Mouse (Mus musculus) adrenal gland, postnatal 10 days (tissue): ENCODE results near the gene Rnf225. TPM values are rescaled to one million over a fixed set of nuclear protein-coding genes. Genes with fewer than 3 reads are reported as not detected.
A peak's percentile ranks its signal among the peaks of the same experiment; 100 is the strongest.
"Not testable (repeated sequence)": the region's sequence is repeated elsewhere in the genome, so short reads cannot be mapped to it uniquely, and the experiment has no call there.

ENCODE experiments used
- DNase-seq: peaks from one replicate; pipeline ENCODE4 v3.0.0; 2021; ENCODE audit warnings: mixed read lengths
- total RNA-seq, 2 experiments: library from RNA; stranded (reverse); gene quantifications; 2 replicates each; pipeline ENCODE4 v1.2.3; 2021

The Rnf225 gene
- total RNA-seq, 2 experiments from 2014 or later: 0.36 to 0.54 TPM

DNA sequence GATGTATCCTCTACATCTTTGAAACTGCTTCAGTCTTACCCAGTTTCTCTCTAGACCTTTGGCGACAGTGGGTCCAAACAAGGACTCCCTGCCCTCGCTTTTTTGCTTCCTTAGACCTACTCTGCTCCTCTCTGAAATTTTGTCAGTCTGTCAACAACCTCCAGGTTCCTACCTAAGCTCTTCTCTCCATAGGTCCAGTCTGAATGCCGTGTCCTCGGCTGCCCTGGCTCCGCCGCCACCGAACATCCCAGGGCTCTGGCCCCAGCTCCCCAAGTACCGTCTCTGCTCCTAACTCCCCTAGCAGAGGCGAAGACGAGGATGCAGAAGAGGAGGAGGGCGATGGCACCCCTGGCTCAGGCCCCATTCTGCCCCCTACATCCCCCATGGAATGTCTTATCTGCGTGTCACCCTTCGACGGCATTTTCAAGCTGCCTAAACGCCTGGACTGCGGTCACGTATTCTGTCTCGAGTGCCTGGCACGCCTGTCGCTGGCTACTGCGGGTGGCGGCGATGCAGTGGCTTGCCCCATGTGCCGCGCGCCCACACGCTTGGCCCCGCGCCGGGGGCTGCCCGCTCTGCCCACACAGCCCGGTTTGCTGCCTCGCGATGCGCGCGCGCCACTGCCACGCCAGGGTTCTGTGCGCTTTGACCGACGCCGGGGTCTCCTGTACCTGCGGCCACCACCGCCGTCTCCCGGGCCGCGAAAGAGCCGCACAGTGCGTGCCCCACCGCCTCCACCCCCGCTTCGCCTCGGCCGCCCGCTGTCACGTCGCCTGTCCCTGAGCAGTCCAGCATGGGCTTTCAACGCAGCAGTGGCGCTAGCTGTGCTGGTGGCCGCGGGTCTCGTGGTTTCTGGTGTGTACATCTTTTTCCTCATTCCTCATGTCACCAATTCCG is 725 bp downstream of the Rnf225 start:
- DNase-seq: peak; percentile 58

DNA sequence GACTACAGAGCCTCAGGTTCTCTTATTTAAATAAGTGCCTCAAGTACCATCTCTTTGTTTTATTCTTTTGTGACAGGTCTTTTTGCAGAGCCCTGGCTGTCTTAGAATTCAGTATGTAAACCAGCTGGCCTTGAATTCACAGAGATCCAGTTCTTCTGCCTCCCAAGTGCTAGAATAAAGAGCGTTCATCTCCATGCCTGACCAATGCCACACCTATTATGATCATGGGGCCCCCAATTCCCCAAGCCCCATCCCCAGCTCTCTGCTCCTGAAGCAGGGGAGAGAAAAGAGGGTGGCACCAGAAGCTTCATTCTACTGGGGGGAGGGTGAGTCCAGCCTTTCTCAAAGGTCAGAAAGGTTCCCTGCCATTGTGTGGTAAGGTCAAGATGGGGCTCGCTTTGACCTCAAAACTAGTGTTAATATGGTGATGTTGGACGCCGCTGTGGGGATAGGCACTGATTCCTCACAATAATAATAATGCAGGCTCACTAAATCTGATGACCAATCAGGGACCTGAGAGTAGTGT is 6.5 kb downstream of the Rnf225 start:
- no peak for DNase-seq

DNA sequence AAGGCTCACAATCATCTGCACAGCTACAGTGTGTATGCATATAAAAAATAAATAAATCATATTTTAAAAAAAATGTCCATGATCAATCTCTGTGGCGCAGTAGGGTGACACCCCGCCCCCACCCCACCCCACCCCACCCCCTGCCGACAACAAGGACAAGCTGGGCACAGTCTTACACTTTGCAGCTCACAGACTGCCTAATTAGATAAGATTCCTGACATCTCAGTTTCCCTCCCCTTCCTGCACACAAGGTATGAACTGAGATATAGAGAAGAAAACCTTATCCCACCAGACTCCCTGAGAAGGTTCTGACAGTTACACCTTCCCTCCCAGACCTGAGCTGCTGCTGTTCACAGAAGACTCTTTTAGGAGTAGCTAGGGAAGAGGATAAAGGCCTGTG is 7.6 kb downstream of the Rnf225 start:
- DNase-seq: no peak

DNA sequence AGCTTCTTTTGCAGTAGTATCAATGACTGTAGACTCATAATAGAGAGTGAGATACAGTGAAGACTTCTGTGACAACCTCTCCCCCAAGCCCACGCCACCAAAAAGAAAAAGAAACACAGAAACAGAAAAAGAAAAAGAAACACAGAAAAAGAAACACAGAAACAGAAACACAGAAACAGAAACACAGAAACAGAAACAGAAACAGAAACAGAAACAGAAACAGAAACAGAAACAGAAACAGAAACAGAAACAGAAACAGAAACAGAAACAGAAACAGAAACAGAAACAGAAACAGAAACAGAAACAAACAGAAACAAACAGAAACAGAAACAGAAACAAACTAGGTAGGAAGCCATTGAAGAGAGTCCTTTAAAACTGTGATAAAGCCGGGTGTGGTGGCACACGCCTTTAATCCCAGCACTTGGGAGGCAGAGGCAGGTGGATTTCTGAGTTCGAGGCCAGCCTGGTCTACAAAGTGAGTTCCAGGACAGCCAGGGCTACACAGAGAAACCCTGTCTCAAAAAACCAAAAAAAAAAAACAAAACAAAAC is 10.1 kb downstream of the Rnf225 start:
- DNase-seq: not testable (repeated sequence)

DNA sequence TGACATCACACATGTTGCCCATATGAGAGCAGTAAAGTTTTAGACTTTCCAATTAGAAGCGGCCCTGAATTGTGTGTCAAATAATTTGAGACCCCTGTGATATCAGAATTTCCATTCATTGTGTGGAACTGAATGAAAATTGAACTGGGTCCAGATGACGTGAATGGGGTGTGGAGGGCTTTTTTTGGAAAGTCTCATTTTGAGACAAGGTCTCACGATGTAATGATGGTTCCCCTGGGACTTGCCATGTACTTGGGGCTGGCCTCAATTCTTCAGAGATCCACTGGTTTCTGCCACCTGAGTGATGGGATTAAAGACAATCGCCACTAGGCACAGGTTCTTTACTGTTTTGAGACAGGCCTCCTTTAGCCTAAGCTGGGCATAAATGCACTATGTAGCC is 13.4 kb downstream of the Rnf225 start:
- no peak for DNase-seq

DNA sequence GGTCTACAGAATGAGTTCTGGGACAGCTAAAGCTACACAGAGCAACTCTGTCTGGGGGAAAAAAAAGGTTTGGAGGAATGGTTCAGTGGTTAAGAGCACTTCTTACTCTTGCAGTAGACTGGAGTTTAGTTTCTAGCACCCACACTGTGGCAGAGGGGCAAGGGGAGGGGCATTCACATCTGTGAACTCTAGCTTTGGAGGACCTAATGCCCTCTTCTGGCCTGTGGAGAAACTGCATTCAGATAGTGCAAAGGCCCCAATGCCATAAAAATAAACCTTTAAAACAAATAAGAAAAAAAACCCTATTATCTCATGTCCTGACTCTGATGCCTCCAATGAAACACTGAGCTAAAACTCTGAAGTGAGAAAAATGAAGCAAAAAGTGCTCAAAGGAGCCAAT is 16.3 kb downstream of the Rnf225 start:
- no peak for DNase-seq

DNA sequence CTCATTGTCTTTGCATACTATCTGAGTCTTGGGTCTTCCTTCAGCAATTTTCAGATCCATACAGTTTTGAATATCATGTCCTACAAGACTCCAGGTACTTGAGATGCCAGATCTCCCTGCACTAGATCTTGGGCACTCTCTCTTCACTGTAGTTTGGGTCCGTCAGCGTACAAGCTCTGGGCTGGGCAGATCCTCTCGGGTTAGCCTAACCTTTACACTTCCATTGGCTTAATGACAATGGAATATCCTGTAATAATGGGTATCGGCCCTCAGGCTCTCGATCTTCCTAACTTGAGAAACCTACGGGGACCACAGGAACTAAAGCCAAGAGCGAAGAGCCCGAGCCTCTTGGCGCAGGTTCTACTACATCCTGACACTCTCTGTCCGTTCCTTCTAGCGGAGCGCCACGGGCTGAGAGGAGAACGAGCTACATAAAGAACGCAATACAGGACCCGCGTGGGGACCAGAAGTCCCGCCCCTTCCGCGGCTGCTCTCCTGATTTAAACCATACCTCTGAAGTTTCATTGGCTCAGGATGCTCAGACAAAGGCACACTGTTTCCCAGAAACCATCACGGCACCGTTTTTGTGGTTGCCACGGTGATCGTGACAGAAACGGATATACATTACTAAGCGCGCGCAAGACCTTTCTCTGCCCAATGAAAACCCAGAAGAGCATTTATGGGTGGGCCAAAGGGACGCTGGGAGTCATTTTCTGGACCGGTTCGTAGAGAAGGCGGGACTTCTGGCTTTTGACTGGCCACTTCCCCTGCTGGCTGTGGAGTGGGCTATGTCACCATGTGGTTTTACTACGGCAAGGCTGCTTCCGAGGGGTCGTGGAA is 22.0 kb downstream of the Rnf225 start:
- peak; percentile 93 for DNase-seq

DNA sequence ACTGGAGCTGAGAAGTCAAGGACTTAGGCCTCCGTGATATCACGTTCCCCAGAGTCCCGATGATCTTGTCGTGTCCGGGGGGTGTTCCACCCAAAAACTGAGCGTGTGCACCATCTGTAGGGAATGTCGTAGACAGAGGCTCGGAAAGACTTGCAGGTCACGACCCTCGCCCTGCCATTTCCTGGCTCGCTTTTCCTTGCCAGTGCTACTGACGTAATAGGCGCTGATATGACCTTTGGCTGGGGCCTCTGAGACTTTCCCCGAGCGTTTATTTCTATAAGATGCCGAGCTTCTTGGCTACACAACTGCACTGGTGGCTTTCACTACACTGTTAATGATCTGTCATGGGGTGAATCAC is 22.6 kb downstream of the Rnf225 start:
- DNase-seq: no peak

DNA sequence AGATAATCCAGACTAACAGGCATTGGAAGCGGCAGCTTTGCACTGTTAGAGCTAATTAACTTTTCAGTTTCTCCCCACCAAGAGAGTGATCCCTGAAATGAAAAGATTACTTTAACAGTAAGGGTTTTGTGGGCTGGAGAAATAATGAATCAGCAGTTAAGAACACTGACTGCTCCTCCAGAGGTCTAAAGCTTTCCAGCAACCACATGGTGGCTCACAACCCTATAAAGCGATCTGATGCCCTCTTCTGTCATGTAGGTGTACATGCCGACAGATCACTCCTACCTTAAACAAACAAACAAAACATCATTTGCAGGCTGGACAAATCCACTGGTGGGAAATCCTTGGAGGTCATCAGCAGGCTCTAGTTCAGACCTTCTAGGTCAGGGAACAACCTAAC is 27.7 kb downstream of the Rnf225 start:
- DNase-seq: no peak

DNA sequence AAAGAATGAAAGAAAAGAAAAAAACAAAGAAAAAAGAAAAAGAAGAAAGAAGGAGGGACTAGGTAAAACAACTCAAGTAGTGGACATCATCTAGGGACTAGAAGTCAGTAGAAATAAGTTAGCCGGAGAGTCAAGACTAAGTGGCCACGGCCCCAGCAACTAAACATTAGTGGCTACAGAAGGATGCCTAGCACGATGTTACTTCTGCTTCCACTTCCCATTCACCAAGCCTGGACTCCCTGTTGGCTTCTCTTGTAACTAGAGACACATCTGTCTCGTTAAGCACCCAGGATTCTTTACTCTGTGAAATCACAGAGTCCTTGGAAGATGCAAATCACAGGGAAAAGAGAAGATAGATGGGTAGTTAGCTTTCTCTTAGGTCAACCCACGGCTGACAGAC is 30.3 kb downstream of the Rnf225 start:
- no peak for DNase-seq

DNA sequence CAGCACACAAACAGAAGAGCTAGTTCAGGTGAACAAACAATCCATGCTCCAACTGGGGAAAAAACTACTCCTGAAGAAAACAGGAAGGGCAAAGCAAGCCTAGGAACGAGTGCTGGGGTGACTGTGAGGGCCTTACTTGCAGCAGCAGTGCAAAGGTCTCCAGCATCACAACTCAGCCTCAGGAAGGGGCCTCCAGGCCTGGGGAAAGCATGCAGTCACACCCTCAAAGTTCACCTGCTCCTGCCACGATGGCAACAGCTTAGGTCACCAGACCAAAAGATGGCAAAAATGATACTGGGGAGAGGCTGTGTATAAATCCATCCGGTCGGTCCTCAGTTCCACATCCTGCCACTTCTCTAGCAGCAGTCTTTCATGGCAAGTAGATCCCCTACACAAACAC is 31.7 kb downstream of the Rnf225 start:
- DNase-seq: no peak

DNA sequence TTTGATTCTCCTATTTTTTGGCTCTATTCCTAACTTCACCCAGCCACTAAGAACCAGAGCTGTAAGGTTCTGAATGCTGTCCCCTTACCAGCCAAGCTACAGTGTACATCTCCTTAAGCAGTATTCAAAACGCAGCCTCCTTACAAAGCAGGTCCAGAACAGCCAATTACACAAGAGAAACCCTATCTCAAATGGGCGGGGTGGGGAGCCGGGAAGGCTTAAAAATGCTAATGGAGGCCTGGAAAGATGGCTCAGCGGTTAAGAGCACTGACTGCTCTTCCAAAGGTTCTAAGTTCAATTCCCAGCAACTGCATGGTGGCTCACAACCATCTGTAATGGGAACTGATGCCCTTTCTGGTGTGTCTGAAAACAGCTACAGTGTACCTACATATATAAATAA is 32.5 kb downstream of the Rnf225 start:
- no peak for DNase-seq

DNA sequence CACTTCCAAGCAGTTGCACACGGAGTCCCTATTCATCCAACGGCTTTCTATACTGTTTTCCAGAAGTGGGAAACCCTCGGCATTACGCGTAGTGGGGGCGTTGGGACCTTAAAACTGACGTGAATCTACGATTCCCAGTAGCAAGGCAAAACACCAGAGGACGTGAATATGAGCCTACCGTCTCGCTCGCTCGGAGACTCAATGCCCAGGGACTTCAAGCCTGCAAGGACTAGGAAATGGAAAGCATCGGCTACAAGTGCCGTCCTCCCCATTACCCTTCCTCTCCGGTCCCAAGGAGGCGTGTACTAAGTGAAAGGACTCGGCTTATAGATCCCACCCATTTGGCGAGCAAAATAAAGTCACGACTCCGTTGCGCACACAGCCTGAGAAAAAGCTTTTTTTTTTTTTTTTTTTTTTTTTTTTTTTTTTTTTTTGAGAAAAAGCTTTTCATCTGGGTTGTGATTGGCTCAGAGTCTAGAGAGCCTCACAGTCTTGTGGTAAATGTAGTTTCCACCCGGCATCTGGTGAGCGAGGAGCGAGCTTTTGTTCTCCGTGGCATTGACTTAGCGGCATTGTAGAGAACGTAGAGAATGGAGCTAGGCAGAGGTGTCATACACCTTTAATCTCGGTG is 34.4 kb downstream of the Rnf225 start:
- DNase-seq: peak; percentile 58

DNA sequence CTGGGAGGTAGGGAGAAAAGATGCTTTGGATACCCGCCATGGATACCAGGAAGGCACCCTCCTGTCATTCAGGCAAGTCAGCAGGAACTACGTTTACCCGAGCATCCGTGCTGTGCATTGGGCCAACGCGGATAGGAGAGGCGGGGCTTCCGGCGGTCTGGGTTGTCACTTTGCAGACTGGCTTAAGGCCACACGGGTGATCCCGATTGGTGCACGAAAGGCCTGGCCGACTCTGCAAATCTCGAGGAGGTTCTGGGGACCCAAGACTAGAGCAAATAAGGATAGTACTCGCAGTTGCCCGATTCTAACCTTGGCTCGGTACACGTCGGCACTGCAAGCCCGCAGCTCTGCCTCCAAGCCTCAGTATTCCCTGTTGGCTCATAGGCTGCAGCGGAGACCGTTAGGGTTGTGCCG is 38.5 kb downstream of the Rnf225 start, which contains the start of gene Zfp324:
Zfp324 (plus strand) TSS at position 161 of the 414 bp plus-strand sequence.
- peak; percentile 94 for DNase-seq

DNA sequence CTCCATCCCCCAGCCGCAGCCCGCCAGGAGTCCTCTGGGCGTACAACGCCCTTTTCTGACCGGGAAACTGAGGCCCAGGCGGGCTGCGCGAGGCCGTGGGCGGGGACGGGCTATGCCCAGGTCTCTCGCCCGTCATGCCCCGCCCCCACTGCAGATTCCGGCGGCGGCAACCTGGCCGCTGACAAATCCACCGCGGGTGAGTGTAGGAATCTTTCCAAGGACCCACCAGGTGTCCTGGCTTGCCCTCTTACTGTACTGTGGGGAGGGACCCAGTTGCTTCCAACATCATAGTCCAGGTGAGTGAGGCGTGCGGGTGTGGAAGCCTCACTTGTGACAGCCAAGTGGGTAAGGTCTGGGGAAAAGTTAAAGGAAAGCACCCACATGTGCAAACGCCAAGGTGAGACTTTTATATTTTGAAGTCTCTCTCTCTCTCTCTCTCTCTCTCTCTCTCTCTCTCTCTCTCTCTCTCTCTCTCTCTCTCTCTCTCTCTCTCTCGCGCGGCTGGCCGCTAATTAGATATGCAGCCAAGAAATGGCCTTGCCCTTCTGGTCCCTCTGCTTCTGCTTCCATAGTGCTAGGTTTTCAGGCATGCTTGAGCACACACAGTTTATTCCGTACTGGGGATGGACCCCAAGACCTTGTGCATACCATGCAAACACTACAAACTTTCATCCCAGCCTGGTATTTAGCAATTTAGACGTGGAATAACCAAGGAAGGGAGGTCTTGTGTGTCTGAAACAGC is 39.1 kb downstream of the Rnf225 start:
- DNase-seq: peak; percentile 79

DNA sequence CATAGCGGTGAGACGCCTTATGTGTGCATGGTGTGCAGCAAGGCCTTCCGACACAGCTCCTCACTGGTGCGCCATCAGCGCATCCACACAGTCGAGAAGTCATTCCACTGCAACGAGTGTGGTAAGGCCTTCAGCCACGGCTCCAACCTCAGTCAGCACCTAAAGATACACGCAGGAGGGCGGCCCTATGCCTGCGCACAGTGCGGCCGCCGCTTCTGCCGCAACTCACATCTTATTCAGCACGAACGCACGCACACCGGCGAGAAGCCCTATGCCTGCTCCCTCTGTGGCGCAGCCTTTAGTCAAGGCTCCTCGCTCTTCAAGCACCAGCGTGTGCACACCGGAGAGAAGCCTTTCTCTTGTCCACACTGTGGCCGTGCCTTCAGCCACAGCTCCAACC is 43.7 kb downstream of the Rnf225 start:
- DNase-seq: no peak

DNA sequence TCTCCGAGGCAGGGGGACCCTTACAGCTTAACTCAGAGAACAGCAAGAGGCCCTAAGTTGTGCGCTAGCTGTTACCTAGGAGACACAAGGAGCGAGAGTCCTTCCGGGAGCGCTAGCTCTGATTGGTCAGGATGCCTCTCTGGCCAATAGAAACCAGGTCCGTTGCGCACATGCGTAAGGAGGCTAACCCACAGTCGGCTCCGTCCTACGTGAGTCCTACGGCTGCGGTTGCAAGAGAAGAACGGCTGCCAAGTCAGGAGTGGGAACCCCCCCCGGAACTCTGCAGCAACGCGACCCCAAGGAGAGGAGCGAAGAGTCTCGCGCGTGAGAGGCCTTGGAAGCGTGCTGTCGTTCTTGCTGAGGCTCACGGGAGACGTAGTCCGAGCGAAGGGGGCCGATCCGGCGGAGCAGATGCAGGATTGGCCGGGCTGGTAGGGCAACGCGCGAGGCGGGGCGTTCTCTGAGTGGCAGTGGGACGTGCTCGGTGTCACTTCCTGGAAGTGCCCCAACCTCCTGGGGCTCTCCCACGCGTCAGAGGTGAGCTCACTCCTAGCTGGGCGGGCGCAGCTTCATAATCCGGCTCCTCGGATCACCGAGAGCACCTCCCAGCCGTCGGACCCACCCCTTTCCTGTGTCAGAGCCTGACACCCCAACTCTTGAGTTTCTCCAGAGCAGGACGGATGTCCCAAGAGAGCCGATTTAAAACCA is 50.6 kb downstream of the Rnf225 start, which contains the start of gene Zfp446:
Zfp446 (plus strand) TSS at position 167 of the 708 bp plus-strand sequence.
- DNase-seq: peak; percentile 98

DNA sequence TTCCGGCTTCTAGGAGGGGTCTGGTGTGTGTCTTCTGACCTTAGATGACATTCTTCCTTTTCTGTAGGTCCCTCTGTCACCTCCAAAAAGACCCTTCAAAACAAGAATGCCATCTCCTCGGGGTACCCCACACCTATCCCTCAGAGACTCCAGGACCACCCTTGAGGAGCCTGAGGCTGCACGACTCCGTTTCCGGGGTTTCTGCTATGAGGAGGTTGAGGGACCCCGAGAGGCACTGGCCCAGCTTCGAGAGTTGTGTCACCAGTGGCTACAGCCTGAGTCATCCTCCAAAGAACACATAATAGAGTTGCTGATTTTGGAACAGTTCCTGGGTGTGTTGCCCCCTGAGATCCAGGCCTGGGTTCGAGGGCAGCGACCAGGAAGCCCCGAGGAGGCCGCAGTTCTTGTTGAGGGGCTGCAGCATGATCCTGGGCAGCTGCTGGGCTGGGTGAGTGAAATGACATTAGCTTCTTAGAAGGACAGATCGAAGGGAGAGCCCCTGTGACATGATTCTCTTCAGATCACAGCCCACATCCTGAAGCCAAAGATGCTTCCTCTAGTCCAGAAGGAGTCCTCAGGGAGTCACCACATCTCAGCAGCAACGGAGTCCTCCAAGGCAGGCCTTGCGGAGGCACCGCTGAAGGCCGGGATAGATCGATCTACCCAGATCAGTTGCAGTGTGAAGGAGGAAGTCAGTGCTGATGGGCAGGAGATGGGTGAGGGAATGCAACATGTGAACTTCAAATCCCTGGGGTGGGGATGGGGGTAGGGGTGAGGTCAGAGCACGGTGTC is 51.9 kb downstream of the Rnf225 start:
- no peak for DNase-seq

DNA sequence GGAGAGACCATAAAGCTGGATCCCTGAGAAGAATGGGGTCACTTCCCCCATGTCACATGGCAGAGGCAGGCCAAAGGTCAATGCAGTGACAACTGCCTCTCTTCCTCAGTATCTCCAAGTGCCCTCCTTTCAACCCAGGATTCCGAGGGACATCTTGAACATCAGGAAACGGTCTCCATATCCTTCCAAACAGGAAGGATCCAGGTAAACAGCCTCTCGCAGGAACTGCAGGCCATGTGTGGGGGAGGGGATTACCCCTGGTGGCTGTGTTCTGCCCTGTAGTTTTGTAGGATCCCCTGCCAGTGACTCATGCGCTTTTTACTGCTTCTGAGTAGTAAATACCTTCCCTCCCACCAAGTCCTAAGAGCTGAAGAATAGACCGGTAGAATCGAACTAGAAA is 52.6 kb downstream of the Rnf225 start:
- no peak for DNase-seq

DNA sequence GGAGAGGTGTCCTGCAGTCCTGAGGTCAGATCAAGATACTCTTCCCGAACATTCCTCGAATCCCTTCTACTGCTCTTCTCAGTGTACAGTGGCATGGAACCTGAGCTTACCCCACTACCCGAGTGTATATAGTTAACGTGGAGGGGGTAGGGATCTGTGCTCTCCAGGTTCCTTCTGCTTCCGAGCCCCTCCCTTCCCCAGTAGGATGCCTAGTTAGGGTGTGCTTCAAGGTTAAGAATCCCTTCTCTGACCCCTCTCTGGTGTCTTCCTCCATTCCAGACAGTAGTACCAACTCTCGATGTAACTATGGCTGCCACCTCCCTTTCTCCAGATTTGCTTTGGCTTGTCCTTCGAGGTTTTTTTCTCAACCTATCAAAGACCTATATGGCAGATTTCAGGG is 53.1 kb downstream of the Rnf225 start:
- DNase-seq: no peak
